Mouse (Mus musculus): ENCODE results near the gene Ssh2.

The Ssh2 gene

DNA sequence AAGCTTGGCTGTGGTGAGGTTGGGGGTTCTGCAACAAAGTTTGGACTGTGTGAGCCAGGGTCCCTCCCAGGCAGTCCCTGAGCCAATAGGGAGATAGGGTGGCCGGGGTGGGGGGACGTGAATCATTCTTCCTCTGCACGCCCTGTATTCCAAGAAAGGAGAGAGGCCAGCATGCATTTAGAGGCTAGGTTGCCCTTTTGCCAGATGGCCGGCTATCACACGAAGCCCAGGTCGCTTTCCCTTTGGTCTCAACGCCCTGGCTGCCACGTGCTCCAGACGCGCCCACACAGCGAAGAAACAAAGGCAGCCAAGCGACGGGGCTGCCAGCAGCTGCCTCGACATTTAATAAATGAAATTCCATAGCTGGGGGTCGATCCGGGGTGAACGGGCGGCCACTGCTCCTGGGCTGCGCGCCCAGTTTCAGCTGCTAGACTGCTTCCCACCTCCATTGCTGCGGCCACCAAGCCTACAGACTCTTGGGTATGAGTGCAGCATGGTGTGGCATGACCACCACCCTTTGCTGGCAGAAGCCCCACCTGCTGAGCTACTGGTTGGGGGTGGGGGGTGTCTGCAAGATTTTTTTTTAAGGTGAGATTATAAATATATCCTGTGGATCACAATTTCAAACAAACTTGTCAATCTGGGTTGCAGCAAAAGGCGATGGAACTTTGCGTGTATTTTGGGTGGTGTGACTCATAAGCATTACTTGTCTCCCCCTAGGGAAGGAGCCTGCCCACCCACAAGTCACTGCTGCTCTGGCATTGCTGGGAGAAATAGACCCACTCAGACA is 275.6 kb downstream of the Ssh2 start:
- DNase-seq (ENCODE audit: low read depth): peak; percentile 45

DNA sequence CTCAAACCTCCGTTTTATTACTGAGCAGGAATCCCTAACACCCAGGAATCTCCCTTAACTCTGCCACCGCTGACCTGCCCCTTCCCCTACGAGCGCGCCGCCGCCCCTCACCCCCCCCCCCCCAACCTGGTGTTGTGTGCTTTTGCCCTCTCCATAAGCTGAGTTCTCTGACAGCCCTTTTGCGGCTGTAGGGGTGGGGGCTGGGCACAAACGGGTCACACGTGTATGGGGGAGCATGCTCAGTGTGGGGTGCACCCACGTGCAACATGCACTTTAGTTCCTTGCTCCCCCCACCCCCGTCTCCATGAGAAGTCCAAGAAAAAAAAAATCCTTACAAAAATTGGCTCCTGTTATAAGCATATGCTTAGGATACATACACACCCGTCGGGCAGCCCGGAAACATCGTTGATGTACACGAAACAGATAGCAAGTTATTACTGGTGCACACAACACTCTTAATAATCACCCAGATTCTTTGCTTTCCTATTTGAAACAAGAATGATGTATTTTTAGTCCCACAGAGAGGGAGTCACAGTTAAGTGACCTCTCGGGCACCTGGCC is 276.3 kb downstream of the Ssh2 start:
- DNase-seq (ENCODE audit: low read depth): peak; percentile 56

- peak; percentile 94 for DNase-seq (ENCODE audit: low read depth)
Measured at GRCm38 (mm10) chr11:77492911-77493332, 276.8 kb downstream of the Ssh2 start.

- peak; percentile 58 for DNase-seq (ENCODE audit: low read depth)
Measured at GRCm38 (mm10) chr11:77493512-77494343, 277.6 kb downstream of the Ssh2 start, which contains the start of gene Git1. TSS of gene Git1 (plus strand) at chr11:77493562.

- no peak for DNase-seq (ENCODE audit: low read depth)
Measured at GRCm38 (mm10) chr11:77494344-77494676, 278.2 kb downstream of the Ssh2 start.

DNA sequence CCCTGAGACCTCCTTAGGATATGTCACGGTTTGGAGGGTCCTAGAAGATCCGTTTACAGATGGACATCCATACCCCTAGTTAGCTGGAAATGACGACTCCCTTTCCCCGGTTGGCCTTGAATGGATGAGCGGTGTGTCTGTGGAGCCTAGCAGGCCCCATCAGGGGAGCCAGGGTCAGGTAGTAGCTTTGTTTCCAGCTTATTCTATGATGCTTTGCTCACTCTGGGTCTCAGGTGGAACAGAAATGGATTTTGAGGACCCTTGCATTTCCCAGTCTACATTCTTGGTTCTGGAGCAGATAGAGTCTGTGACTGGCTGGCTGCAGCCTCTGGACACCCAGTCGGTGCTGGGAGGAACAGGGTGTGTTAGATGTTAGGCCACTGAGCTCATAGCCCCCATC is 278.7 kb downstream of the Ssh2 start:
- no peak for DNase-seq (ENCODE audit: low read depth)

DNA sequence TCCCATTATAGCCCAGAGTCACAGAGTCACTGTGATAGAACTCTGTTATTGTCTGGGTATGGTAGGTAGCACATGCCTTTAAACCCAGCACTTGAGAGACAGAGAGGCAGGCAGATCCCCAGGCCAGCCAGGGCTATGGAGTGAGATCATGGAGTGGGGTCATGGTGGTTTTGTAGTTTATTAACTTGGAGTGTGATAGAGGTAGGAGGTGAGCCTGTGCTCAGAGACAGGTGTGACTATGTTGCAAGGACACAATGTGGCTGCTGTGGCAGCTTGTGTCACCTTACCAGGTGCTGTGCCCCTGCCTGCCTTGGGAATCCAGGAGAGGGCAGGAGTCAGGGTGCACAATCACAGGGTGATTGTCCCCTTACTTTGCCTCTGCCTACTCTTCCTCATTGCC is 279.4 kb downstream of the Ssh2 start:
- DNase-seq (ENCODE audit: low read depth): no peak

DNA sequence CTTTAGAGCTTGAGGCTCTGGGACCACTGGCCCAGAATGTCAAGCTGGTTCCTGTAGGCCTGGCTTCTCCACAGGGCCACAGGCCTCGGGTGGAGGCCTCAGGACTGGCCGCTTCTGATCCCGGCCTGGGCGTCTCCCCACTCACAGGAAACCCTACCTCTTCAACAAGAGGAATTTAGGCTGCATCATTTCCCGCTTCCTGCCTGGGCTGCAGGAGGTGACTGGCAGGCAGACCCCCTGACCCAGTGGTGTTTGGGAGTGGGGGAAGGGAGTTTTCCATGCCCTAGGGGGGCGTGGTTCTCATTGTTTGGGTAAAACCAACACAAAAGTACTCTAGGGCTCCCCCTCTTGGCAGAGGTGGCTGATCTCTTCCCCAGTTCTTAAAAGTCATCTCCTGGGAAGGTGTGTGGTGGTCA is 281.3 kb downstream of the Ssh2 start:
- peak; percentile 81 for DNase-seq (ENCODE audit: low read depth)

DNA sequence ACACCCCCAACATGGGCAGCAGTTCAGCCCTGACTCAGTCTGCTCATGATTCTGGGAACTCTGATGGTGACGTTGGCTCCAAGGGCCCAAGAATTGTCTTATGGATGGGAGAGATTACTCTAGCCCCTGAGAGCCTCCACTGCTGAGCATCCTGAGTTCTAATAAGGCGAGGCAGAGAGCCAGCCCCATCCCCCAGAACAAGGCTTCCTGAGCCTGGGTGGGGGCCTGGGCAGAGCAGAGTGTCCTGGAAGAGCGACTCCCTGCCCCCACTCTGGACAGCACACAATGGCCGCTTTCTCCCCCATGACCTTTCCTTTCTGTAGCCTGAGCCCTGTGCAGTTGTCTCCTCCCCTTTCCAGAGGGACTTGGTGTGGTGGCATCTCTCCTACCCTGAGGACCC is 281.8 kb downstream of the Ssh2 start:
- no peak for DNase-seq (ENCODE audit: low read depth)

DNA sequence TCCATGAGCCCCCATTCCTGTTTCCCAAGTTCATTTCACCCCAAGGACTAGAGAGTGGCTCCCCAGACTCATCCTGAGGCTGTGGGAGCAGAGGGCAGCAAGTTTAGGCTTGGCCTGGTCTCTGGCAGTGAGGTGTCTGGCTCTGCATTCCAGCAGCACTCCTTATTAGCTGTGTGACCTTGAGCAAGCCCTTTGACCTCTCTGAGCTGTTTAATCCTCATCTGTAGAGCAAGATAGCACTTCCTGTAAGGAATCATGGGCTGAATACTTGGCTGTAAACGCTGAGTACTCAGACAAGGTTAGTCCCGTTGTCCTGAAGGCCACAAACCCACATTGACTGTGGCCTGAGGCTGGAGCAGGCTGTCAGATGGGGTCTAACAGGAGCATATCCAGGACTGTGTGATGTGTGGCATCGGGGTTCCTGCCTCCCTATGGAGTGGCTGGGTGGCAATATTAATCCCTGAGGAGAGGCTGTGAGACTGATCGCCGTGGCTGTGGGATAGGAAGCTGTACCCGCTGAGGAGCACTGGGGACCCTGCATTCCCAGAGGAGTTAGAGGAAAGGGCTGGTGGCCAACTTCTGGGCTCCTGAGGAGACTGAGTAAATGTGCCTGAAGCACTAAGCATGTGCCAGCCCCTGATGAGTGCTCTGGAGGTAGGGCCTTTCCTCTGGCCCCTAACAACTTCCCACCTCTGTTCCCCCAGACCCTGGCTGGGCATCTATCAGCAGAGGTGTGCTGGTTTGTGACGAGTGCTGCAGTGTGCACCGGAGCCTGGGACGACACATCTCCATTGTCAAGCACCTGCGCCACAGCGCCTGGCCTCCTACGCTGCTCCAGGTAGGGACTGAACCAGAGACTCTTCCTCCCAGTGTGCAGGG is 282.4 kb downstream of the Ssh2 start:
- no peak for DNase-seq (ENCODE audit: low read depth)

GRCm38 (mm10) chr11:77499354-77499753 is 283.3 kb downstream of the Ssh2 start:
- no peak for DNase-seq (ENCODE audit: low read depth)

GRCm38 (mm10) chr11:77500361-77501325 is 284.6 kb downstream of the Ssh2 start:
- DNase-seq (ENCODE audit: low read depth): no peak

- peak; percentile 89 for DNase-seq (ENCODE audit: low read depth)
Measured at GRCm38 (mm10) chr11:77501392-77501791, 285.3 kb downstream of the Ssh2 start.

GRCm38 (mm10) chr11:77501971-77502370 is 285.9 kb downstream of the Ssh2 start:
- DNase-seq (ENCODE audit: low read depth): no peak

GRCm38 (mm10) chr11:77502481-77502880 is 286.4 kb downstream of the Ssh2 start:
- DNase-seq (ENCODE audit: low read depth): no peak

- DNase-seq (ENCODE audit: low read depth): no peak
Measured at GRCm38 (mm10) chr11:77503511-77503910, 287.4 kb downstream of the Ssh2 start.

DNA sequence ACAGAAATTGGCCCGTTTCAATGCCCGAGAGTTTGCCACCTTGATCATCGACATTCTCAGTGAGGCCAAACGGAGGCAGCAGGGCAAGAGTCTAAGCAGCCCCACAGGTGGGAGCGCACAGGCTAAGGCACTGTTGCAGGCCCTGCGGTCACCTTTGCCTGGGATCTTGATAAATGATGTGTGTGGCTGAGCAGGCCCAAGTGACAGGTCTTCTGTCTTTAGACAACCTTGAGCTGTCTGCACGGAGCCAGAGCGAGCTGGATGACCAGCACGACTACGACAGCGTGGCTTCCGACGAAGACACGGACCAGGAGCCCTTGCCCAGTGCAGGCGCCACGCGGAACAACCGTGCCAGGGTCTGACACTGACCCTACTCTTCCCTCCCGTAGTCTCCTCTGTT is 288.3 kb downstream of the Ssh2 start:
- no peak for DNase-seq (ENCODE audit: low read depth)

- DNase-seq (ENCODE audit: low read depth): no peak
Measured at GRCm38 (mm10) chr11:77505291-77505980, 289.3 kb downstream of the Ssh2 start.

- no peak for DNase-seq (ENCODE audit: low read depth)
Measured at GRCm38 (mm10) chr11:77506273-77506672, 290.2 kb downstream of the Ssh2 start.

DNA sequence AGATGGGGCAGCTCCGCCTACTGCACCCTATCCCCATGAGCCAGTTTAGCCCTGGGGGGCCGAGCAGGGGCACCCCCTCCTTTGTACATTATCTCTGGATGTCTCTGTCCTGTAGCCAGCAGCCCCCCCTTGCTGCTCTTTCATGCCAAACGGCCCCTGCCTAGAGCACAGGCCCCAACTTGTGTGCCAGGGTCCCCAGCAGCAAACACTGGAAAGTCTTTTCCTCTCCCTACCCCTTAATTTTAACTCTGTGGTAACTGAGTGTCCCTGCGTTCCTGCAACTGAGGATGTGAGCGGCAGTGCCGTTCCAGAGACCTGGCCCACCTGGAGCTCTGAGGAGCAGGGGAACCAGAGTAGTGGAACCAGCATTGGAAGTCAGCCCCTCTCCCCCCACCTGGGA is 290.9 kb downstream of the Ssh2 start:
- no peak for DNase-seq (ENCODE audit: low read depth)

Data from naive thymus-derived CD4-positive, alpha-beta T cell, adult 2 months (primary cell).